Mouse (Mus musculus) adrenal gland (tissue): Measurements from ENCODE around the gene Gm14548.
"Not testable (repeated sequence)": the region's sequence is repeated elsewhere in the genome, so short reads cannot be mapped to it uniquely, and the experiment has no call there.

Source experiments
- intact Hi-C: fragments of 180-260 bp; cut with DNase I; formaldehyde crosslinking; loops from one replicate; pipeline ENCODE4 v1.15.1; 2025
- long read RNA-seq, 2 experiments: library from polyadenylated mRNA; unstranded; transcript quantifications; one replicate each; pipeline ENCODE4 v2.0.0; 2020; ENCODE audit warnings: borderline replicate concordance in 1 of 2; ENCODE audit not compliant: insufficient replicate concordance in 1 of 2

Gm14548 gene
- long read RNA-seq, experiment 1, partial matches to known transcripts: 1 of 2 reads
- long read RNA-seq, experiment 1, other reads (novel, unspliced or antisense): 1 of 2 reads
- long read RNA-seq, experiment 2: 0 reads

DNA sequence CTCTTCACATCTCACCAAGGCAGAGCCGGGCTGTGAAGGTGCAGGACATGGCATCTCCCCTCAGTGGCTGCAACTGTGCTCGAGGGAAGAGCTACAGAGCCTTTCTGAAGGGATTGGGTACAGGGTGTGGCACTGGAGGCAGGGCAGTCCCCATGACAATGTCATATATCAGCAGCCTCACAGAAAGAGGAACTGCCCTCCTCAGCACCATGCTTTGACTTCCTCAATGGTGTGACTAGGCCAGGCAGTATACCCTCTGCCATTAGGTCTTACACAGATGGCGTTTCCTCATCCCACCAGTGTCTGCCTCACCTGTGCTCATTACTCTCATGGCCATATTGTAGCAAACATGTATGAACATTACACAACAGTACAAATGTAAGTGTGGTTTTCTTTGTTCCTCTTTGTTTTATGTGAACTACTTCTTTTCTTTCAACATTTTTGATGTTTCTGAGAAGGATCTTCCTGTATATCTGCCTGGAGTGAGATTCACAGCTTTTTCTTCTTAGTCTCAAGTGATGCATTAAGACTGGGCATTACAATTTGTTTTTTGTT, at the start of gene Gm14548:
Gene Gm14548, minus strand, starts transcription at position 85 of the 555 bp plus-strand sequence.
- intact Hi-C loops: not testable (repeated sequence)

DNA sequence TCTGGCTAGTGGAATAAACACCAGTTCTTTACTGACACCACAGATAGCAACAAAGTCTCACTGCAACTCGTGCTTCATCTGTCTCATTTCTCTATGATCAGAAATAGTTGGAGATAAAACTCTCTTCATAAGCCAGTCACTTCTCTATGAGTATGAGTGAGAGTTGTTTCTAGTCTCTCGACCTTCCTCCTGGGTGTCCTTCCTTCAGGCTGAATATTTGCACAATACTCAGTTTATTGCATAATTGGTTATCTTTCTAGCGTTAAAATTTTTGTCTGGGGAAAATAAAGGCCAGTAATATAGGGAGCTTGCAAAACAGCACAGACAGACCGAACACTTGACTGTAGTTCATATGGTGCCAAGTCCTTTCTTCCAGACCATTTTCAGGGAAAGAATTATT, 48.2 kb upstream of the Gm14548 start:
- intact Hi-C loops: no loop called here

DNA sequence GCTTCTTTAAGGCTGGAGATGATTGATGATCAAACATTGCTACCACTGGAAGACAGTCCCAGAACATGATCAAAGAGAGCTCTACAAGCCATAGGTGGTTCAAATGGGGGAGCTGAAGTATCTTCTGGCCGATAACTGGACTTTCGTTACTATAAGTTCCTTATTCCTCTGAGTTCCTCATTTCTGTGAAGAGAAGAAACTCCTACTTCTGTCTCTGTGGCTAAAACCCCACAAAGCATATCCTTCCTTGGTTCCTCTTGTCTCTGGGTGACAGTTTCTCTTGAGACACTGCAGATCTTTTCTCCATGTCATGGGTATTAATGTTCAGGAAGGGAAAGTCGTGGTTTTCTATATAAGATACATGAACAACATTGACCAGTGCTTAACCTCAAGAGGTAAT, 43.0 kb upstream of the Gm14548 start:
- intact Hi-C loops: no loop called here

DNA sequence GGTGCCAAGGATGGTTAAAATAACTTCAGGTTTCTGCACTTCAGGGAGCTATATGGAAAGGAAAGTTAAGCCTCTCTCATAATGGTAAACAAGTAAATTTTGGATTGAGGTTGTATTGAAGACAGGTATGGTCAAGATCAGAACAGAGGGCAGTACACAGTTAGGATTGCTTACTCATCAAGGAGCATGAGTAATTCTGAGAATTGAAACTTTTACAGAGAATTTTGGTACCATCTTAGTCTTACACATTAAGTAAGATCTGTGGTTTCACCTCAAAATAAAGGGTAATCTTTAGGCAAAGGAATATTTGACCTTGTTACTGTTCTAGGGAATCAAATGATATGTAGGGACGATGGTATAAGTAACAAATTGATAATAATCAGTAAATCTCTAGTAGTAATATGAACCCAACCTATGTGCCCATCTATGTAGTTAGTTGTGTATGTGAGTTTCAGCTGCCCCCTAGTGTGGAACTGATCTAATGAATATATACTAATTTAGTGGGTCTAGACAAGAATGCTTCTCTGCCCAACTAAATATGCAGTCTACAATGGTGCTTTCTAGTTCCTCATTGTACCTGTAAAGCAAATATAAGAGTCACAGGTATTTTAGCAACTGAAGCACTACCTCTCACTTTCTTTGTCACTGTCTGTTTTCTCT, 42.1 kb upstream of the Gm14548 start:
- intact Hi-C loops: no loop called here

DNA sequence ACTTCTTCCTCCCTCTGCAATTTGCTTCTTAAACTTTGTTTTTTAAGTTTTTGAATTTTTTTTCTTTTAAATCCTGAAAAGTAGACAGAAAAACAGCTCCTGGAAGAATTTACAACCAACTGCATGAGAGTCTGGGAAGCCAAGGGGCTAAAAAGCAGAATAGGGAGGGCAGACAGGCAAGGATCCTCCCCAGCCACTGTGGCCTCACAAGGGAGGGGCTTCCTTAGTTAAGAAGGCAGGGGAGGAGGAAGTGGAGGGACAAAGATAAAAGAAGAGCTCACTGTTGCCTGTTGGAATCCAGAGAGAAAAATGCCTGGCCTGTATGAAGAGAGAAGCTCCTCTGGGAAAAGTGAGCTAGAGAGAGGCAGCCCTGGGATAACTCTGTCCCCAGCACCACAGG, 37.6 kb upstream of the Gm14548 start:
- intact Hi-C loops: not testable (repeated sequence)

DNA sequence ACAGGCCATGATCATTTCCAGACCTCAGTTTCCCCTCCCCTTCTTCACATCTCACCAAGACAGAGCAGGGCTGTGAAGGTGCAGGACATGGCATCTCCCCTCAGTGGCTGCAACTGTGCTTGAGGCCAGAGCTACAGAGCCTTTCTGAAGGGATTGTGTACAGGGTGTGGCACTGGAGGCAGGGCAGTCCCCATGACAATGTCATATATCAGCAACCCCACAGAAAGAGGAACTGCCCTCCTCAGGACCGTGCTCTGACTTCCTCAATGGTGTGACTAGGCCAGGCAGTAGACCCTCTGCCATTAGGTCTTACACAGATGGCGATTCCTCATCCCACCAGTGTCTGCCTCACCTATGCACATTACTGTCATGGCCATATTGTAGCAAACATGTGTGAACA, 17.5 kb upstream of the Gm14548 start, which contains the start of gene Lilra6:
Gene Lilra6, minus strand, starts transcription at position 117 of the 400 bp plus-strand sequence.
- intact Hi-C loops: not testable (repeated sequence)

DNA sequence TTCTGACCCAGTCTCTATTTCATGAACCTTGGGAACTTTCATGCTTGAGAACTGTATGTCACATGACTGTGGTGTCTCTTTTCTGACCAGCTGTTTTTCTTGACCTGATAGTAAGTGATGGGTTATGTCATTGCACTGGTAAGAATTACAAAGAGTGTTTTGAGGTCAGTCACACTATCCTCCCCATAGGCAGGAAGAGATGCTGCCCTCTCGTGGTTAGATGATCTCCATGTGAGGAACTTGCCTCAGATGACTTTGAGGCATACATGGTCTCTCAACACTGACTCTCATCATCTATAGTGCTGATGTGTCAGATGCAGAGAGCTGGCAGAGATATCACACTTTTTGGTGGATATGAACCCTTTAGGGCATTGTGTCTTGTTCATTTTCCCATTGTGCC, 5.8 kb upstream of the Gm14548 start:
- intact Hi-C loops: loop anchor here (10.0 kb wide), 2 partner anchors 89 to 229 kb away; partner anchors contain the start of gene Tmc4

DNA sequence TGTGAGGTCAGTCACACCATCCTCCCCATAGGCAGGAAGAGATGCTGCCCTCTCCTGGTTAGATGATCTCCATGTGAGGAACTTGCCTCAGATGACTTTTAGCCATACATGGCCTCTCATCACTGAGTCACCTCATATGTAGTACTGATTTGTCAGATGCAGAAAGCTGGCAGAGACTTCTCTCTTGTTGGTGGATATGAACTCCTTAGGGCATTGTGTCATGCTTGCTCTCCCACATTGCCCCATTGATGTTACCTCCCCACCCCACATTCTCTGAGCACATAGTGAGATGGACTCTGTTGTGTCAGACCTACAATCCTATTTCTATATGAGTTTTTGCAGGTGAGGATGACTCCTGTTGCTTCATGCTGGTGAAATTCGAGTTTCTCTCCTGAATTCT, 22.9 kb downstream of the Gm14548 start:
- intact Hi-C loops: not testable (repeated sequence)

DNA sequence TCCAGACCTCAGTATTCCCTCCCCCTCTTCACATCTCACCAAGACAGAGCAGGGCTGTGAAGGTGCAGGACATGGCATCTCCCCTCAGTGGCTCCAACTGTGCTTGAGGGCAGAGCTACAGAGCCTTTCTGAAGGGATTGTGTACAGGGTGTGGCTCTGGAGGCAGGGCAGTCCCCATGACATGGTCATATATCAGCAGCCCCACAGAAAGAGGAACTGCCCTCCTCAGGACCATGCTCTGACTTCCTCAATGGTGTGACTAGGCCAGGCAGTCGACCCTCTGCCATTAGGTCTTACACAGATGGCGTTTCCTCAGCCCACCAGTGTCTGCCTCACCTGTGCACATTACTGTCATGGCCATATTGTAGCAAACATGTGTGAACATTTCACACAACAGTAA, 53.0 kb downstream of the Gm14548 start, which contains the start of gene Pira2:
Gene Pira2, minus strand, starts transcription at position 101 of the 400 bp plus-strand sequence.
- intact Hi-C loops: not testable (repeated sequence)

DNA sequence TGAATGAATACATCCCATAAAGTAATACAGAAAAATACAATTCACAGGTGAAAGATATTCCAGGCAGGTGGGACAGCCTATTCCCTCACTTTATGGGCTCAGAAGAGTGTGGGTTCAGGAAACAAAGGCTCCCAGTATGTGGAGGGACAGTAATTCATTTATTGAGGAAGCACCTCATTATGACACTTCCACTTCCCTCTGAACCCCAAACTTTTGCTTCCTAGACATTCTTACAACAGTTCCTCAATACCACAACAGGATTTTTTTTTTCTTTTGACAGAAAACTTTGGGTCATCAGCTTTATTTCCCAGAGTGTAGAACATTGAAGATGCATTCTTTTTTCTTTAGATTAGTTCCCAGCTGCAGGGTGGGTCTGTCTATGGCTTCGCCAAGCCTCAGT, 60.1 kb downstream of the Gm14548 start:
- intact Hi-C loops: not testable (repeated sequence)
